Mouse (Mus musculus) c-Kit-positive CD71-positive TER-119-negative erythroid progenitor cells, embryonic 14.5 days (primary cell): ENCODE measurements around the gene Sh3pxd2a.

Experiments
- DNase-seq: peaks from one replicate; pipeline ENCODE4 v3.0.0-alpha.2; 2013; ENCODE audit warnings: low read depth

Sh3pxd2a gene

DNA sequence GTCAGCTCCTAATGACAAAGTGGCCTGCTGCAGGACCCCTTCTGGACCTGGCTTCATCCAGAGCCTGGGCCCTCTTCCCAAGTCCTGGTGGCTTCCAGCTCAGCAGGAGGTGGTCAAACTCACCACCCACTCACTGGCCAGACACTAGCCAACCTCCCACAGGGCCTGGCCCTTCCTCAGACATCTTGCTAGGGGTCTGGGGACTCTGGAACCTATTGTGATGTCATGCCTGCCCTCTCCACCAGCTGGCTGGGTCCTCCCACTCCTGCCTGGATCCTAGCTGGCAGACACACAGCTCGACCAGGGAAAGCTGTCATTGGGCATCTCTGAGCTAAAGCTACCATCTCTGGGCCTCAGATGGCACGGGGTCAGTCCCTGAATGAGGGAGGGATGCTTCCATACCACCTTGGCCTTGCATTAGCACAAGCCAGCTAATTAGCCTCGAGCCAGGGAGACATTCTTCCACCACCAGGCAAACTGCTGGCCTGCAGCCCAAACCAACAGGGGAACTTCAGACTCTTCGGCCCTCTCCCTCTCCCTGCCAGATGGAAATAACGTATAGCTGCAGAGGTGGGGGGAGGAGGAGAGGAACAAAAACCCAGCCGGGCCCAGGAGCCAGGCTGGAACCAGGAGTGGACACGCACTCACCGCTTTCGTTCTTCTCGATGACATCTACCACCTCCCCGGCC, 150.7 kb downstream of the Sh3pxd2a start:
- DNase-seq = no peak

- DNase-seq = no peak
Measured at GRCm38 (mm10) chr19:47311162-47311561, 153.0 kb downstream of the Sh3pxd2a start.

- no peak for DNase-seq
Measured at GRCm38 (mm10) chr19:47309824-47310223, 154.4 kb downstream of the Sh3pxd2a start.

- DNase-seq = no peak
Measured at GRCm38 (mm10) chr19:47306917-47307315, 157.3 kb downstream of the Sh3pxd2a start.

DNA sequence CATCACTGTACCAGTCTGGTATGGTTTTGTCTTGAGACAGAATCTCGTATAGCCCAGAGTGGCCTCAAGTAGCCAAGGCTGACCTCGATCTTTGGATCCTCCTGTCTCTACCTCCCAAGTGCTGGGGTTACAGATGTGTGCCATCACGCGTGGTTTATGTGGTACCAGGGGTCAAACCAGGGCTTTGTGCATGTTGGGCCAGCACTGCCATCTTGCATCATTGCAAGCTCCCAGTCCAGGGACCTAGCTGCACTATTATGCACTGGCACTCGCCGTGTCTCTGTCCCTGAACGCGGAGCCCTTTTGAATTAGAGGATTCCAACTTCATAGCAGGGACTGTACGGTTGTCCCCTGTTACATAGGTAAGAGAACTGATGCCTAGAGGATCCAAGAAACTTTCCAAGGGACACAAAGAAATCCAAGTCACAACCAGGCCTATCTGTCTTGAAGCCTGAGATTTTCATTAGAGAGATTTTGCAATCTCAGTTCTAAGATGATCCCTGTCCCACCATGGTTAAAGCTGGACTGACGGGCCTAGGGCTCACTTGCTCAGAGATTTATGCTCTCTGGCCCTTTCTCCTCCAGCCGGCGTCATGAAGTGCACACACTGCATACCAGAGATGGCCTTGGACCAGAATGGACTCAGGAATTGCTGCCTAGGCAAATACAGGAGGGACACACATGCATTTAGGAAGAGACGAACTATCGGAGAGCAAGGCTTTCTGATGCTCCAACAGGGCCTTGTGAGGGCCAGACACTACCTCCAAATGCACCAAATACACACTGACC, 157.9 kb downstream of the Sh3pxd2a start:
- no peak for DNase-seq

GRCm38 (mm10) chr19:47305401-47305800, 158.8 kb downstream of the Sh3pxd2a start:
- no peak for DNase-seq

- no peak for DNase-seq
Measured at GRCm38 (mm10) chr19:47304170-47304745, 159.9 kb downstream of the Sh3pxd2a start.

- DNase-seq = no peak
Measured at GRCm38 (mm10) chr19:47303128-47303527, 161.1 kb downstream of the Sh3pxd2a start.

DNA sequence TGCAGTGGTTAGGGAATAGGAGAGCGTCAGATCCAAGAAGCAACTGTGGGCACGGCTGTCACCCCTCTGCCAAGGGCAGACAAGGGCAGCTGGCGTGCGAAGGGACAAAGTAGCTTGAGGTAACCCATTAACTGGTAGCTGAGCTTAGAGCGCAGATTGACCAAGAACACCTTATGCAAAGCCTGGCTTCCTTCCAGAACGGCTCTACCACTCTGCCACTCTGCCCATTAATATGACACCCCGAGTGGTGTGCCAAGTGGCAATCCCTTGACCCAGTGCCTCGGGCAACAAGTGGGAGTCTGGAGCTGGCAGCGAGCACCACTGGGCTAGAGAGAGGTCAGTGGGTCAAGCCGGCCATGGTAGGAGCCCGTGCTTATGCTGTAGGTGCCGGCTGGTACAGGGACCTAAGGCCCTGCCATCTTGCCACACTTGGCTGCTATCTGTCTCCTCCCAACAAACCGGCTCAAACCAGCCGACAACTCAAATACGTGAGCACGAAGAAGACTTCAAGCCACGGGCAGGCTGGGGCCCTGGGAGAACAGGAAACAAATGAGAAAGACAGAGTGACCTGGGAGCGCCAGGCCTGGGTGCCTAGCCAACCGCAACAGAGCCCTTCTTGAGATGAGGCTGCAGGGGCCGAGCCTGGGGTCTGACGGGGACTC, 161.9 kb downstream of the Sh3pxd2a start:
- no peak for DNase-seq

DNA sequence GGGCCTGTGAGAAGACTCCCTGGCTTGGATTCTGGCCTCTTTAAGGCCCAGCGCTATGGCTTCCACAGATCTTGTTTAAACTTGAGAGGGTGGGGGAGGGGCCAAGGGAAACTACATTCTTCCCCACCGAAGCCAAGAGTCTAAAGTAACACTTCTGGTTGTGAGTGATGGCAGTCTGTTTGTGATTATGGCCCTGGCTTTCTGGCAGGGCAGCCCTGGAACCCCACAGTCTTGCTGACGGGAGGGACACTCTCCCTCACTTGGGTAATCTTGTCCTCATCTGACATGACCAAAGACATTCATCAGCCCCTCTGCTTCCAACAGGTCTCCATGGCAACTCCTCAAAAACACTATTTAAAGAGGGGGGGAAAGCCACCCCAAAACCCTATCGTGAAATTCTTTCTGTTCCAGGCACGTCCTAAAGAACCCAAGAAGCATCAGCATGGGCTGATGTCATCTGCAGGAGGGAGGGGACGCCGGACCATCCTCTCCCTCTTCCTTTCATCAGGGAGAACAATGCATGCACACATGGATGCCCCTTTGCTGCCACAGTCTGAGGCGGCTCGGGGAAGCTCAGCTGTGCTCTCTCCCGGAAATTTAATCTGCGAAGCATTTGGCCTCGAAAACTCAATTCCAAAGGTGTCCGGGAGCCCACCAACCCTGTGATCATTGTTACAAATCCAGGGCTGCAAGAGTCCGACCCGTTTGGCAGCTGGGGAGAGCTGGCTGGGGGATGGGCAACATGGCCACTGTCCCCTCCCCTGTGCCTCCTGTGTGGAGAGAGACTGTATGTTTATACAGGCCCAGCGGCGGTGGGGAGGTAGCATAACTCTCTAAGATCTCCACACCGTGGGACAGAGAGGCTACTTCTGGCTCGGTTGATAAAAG, 162.7 kb downstream of the Sh3pxd2a start:
- no peak for DNase-seq

DNA sequence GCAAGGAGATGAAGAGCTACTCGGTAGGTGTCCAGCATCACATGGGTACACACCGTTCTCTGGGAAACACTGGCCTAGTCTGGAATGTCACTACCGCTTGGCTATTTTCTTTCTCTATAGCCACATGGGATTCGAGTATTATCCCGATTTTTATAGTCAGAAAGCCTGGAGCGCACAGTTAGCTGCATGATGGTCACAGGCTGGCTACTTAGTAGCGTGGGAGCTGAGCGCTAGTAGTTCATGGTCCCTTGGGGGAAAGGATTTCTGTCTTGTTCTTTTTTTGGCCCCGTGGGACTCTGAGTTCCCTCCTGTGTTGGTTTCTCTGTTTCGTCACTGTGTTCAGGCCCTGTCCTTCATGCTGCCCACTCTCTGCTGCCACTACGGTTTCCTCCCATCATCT, 166.1 kb downstream of the Sh3pxd2a start:
- DNase-seq = no peak

GRCm38 (mm10) chr19:47292451-47292951, 171.7 kb downstream of the Sh3pxd2a start:
- DNase-seq = no peak

DNA sequence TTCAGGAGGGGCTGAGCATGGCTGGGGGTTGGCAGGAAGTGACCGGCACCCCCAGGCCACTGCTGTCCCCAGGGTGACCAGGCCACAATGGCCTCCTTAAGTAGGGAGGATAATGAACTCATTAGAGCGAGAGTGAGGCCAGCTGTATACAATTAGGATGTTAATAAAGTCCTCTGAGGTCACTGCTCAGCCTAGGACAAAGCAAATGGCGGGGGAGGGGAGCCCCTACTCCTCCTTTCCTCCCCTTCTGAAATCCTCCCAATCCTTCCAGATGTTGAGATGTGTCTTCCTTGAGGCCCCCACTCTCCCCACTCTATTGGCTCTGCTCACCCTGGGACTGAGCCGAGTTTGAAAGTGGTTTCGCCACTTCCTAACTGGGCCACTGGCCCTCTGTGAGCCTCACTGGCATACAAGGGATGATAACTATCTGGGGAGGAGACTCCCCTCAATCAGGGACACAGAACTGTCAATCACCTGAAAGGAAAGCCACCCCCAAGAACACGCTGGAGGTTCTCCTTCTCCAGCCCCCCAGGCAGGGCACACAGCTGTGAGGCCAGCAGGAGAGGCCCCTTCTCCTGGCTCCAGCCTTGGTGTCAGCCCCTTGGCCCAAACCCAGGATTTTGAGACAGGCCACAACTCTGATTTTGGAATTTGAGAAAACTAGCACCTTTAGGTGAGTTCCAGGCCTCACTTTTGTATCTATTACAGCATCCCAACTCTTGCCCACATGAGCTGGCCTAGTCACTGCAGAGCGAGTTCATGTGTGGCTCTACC, 172.7 kb downstream of the Sh3pxd2a start:
- DNase-seq = no peak

GRCm38 (mm10) chr19:47286886-47287450, 177.2 kb downstream of the Sh3pxd2a start:
- DNase-seq = no peak

GRCm38 (mm10) chr19:47285581-47285980, 178.6 kb downstream of the Sh3pxd2a start:
- DNase-seq = no peak

- no peak for DNase-seq
Measured at GRCm38 (mm10) chr19:47282688-47283215, 181.4 kb downstream of the Sh3pxd2a start.

- no peak for DNase-seq
Measured at GRCm38 (mm10) chr19:47282050-47282454, 182.1 kb downstream of the Sh3pxd2a start.

DNA sequence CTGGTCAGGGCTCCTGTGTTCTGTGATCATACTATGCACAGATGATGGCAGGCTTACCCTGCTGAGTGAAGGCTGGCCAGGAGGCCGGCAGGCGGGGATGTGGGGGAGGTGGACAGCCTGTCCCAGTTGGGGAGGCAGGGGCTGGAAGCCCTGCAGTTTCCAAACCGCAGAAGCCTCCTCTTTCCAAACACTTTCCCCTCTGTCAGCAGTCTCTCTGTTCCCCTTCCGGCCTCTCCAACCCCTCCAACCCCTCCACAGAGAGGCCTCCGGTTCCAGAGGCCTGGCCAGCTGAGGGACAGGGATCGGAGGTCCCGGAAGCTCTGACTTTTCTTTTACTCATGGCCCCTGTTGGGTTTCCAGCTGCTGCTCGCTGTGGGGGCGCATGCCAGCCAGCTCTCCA, 183.3 kb downstream of the Sh3pxd2a start:
- no peak for DNase-seq

DNA sequence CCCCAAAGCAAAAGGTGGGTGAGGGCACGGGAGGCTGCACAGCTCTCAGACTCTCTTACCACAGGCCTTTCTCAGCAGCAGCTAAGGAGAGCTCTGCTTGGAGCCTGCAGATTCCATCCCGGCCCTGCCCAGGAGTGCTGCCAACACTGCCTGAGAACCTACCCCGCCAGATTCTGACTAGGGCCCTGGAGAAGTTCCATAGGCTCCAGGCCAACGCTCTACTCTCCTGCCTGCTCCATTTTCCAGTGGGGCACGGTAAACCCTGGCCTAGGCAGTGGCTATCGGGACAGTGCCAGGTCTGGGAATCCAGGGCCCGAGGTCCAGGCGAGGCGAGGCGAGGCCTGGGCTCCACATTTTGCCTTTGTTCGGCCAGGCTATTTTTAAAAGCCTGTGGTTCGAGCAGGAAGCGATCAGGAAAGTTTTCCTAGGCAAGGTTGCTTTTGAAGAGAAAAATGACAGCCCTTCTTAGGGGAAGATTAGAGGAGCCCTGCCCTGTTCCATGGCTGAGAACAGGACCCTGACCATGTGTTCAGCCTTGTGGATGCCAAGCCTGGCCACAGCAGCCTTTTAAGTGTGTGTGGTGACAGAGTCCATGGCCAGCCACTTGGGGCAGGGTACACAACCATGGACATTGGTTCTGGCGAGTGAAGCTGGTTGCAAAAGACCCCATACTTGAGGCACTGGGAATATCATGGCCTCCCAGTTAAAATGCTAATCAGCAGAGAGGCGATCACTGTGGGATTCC, 184.2 kb downstream of the Sh3pxd2a start:
- DNase-seq = no peak
